Mouse (Mus musculus): ENCODE results near the gene Afg1l.
A peak's percentile ranks its signal among the peaks of the same experiment; 100 is the strongest.

Gene Afg1l

GRCm38 (mm10) chr10:42299967-42300366, 178.4 kb downstream of the Afg1l start:
- peak; percentile 28 for DNase-seq (ENCODE audit: extremely low read depth, insufficient read length, low spot score)

- peak; percentile 36 for DNase-seq (ENCODE audit: extremely low read depth, insufficient read length, low spot score)
Measured at GRCm38 (mm10) chr10:42299426-42299825, 178.9 kb downstream of the Afg1l start.

DNA sequence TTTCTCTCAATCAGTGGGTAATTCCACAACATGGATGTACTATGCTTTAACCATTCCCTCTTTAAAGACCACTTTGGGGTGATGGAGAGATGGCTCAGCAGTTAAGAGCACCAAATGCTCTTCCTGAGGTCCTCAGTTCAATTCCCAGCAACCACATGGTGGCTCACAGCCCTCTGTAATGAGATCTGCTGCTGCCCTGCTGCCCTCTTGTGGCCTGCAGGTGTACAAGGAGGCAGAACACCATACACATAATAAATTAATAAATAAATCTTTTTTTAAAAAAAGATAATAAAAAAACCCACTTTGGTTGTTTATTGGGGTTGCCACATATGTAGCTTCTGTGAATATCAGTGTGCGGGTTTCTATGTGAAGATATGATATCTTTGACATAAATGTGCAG, 180.4 kb downstream of the Afg1l start:
- no peak for DNase-seq (ENCODE audit: extremely low read depth, insufficient read length, low spot score)

GRCm38 (mm10) chr10:42297109-42297508, 181.3 kb downstream of the Afg1l start:
- DNase-seq (ENCODE audit: extremely low read depth, insufficient read length, low spot score): no peak

- DNase-seq (ENCODE audit: extremely low read depth, insufficient read length, low spot score): no peak
Measured at GRCm38 (mm10) chr10:42296559-42296958, 181.8 kb downstream of the Afg1l start.

DNA sequence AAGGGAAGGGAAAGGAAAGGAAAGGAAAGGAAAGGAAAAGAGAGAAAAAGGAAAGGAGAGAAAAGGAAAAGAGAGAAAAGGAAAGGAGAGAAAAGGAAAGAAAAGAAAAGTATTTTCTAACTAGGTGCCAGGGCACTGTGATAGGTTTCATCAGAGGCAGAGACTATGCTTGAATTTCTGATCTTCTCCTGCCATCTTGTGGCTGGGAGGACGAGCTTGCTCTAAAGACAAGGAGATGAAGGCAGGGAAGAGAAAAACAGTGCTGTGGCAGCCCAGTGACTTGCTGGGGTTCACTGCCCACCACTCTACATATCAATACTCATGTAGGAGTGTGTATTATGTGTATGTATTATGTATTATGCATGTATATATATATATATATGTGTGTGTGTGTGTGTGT, 183.3 kb downstream of the Afg1l start:
- DNase-seq (ENCODE audit: extremely low read depth, insufficient read length, low spot score): no peak

- peak; percentile 30 for DNase-seq (ENCODE audit: extremely low read depth, insufficient read length, low spot score)
Measured at GRCm38 (mm10) chr10:42294392-42294791, 184.0 kb downstream of the Afg1l start.

DNA sequence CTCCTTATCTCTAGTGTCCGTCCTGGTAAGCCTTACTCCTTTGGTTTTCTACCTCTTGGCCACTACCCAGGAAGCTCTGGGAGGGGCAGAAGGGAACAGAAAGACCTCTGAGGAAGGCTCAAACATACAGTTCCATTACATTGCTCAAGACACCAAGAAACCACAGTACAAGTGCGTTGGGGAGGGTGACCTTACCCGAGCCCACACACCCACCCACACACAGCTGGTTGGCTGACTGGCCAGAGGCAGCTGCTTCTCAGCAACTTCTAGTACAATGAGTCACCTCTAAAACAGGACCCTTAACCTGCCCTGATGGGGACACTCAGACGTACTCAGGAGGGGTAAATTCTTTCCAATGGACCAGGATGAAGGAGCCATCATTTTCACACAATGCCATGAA, 184.5 kb downstream of the Afg1l start:
- DNase-seq (ENCODE audit: extremely low read depth, insufficient read length, low spot score): peak; percentile 60

DNA sequence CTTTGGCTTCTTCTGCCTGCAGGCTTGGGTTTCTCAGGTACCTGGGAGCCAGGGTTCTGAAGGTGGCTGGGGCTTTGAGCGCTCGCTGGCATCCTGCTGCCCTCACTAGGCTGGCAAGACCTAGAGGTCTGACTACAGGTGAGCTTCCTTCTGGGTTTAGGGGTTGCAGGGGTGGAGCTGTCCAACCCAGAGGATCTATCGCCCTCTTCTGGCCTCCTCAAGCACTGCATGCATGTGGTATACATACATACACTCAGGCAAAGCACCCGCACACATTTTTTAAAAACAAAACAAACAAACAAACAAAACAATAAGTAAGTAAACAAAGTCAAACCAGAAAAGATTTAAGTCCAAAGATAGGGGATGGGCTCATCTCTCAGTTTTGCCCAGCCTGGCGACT, 187.0 kb downstream of the Afg1l start:
- DNase-seq (ENCODE audit: extremely low read depth, insufficient read length, low spot score): no peak

GRCm38 (mm10) chr10:42287666-42288065, 190.7 kb downstream of the Afg1l start:
- peak; percentile 29 for DNase-seq (ENCODE audit: extremely low read depth, insufficient read length, low spot score)

- no peak for DNase-seq (ENCODE audit: extremely low read depth, insufficient read length, low spot score)
Measured at GRCm38 (mm10) chr10:42278307-42278850, 200.0 kb downstream of the Afg1l start.

DNA sequence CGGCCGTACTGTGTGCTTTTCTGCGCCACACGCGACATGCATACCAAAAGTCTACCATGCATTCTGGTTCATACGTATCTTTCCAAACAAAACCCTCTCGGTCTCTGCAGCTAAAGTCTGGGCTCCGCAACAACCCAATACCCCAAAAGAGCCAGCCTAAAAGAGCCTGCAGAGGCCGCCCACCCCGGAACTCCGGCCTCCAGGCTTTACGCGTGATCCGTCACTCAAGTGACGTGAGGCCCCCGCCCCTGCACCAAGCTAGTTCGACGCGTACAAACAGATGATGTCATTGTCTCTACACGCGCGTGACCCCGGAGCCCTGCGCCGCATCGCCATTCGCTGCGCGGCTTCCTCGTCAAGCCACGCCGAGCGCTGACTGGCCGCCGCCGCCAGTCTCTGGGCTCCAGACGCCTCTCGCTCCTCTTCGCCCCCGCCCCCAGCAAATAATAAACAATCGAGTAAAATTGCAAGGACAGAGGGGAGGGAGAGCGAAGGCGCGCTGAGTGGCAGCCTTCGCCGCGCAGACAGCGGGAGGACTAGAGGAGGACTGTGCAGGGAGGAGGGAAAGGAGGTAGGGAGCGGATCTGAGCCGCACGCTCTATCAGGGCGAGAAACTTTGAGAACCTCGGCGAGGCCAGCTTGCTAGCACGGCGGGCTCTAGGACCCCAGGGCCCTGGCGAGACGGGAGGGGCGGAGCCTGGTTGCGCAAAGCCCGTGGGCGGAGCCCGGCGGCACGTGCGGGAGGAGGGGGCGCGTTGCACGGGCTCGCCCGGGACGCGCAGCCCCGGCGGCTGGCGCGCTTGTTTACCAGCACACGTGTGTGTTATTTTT, 200.7 kb downstream of the Afg1l start:
- peak; percentile 98 for DNase-seq (ENCODE audit: extremely low read depth, insufficient read length, low spot score)

DNA sequence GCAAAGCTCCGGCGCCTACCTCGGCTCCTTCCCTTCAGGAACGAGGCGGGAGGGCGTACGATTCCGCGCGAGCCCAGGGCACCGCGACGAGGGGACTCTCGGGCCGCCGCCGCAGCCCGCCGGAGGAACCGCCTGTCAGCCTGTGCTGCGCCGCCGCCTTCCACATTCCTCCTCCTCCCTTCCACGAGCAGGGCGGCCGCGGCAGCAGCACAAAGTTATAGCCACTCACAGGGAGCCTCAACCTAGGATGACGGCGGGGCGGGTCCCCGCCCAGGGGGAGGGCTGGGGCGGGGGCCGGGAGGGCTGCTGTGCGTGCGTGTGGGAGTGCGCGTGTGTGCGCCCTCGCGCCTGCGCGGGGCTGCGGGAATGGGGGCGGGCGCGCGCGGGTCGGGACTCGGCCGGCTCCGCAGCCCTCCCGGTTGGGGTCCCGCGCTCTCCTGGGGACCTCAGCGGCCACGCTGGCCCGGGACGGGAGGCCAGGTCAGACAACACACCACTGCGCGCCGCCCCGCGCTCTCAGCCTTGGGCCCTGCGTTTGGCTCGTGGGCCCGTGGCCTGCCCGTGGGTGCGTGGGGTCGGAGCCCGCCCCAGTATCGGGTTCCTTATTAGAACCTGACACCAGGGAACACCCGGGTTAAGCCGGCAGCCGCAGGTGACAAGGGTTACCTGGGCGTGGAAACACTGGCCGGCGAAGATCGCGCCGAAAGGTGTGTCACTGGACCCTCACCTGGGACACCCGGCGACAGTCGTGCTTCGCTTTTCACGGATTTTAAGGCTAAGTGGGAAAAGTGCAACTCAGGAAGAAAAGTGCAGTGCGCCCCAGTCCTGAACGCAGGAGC, 201.6 kb downstream of the Afg1l start, which contains the start of gene Foxo3:
TSS of gene Foxo3 (minus strand) at position 249 of the 839 bp plus-strand sequence.
- peak; percentile 93 for DNase-seq (ENCODE audit: extremely low read depth, insufficient read length, low spot score)

GRCm38 (mm10) chr10:42275871-42276501, 202.4 kb downstream of the Afg1l start:
- peak; percentile 57 for DNase-seq (ENCODE audit: extremely low read depth, insufficient read length, low spot score)

DNA sequence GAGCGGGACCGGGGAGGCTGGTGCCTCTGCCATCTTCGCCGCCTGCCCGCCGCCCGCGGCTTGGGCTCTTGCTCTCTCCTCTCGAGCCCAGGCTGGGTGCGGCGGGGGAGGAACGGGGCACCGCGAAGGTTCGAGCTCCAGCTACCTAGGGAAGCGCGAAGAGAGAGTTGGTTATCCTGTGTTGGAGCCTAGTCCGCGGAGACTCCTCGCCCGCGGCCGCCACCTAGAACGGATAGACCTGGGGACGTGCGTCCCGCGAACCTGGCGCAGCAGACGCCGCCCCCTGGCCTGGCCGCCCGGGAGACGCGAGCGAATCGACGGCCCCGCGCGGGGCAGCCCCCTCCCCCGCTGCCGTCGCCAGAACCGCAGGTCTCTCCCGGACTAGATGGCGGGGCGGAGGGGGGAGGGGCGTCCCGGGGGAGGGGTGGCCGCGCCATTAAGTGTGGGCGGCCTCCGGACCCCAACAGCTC, 202.9 kb downstream of the Afg1l start:
- no peak for DNase-seq (ENCODE audit: extremely low read depth, insufficient read length, low spot score)

DNA sequence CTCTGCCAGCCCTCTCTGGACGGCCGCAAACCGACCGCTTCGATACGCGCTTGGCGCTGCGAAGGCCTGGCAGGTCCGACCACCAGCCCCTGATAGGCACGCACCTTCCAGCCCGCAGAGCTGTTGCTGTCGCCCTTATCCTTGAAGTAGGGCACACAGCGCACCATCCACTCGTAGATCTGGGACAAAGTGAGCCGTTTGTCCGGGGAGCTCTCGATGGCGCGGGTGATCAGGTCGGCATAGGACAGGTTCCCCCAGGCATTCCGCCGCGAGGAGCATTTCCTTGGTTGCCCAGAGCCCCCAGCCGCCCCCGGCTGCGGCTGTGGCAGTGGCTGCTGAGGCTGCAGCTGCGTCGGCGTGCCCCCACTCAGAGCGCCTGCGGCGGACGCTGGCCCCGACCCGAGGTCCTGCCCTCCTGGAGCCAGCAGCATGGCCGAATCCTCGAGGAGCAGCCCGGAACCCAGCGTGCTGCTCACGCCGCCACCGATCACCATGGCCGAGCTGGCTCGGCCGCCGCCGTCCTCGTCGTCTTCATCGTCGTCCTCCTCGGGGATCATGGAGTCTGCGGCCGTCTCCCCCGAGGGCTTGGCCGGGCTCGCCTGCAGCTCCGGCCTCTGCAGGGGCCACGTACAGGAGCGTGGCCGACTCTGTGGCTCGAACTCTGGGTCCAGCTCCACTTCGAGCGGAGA, 203.5 kb downstream of the Afg1l start:
- peak; percentile 63 for DNase-seq (ENCODE audit: extremely low read depth, insufficient read length, low spot score)

GRCm38 (mm10) chr10:42273760-42274691, 204.3 kb downstream of the Afg1l start:
- peak; percentile 47 for DNase-seq (ENCODE audit: extremely low read depth, insufficient read length, low spot score)

- no peak for DNase-seq (ENCODE audit: extremely low read depth, insufficient read length, low spot score)
Measured at GRCm38 (mm10) chr10:42273403-42273759, 205.0 kb downstream of the Afg1l start.

Measured in 3134 (cell line).